Mouse (Mus musculus) liver, embryonic 11.5 days (tissue): Measurements from ENCODE around the gene Aldh1a7. TPM values are rescaled to one million over a fixed set of nuclear protein-coding genes. Genes with fewer than 3 reads are reported as not detected.

Experiments used
- ATAC-seq: fragments of 200-750 bp; cut with Nextera tagmentation; replicated peaks from 2 replicates; pipeline ENCODE4 v1.8.0; 2017; ENCODE audit warnings: moderate number of reproducible peaks, mild to moderate bottlenecking, moderate TSS enrichment, moderate library complexity; ENCODE audit not compliant: low FRiP score
- DNase-seq: peaks from one replicate; pipeline ENCODE4 v3.0.0-alpha.2; 2017; ENCODE audit warnings: low spot score
- H3K27ac ChIP-seq: fragments of 300-500 bp; sonication (generic); 2 replicates; pipeline ENCODE4 v1.5.1; 2014; ENCODE audit warnings: mild to moderate bottlenecking, low read depth, low read length, control low read depth
- H3K27me3 ChIP-seq: fragments of 300-500 bp; sonication (generic); replicated peaks from 2 replicates; pipeline ENCODE4 v1.6.1; 2014; ENCODE audit warnings: low read length, mixed read lengths; ENCODE audit not compliant: control insufficient read depth, insufficient read depth
- H3K36me3 ChIP-seq: fragments of 300-500 bp; sonication (generic); 2 replicates; pipeline ENCODE4 v1.6.1; 2014; ENCODE audit warnings: mild to moderate bottlenecking, low read length, moderate library complexity, mixed read lengths; ENCODE audit not compliant: control insufficient read depth, insufficient read depth
- H3K4me1 ChIP-seq: fragments of 300-500 bp; sonication (generic); replicated peaks from 2 replicates; pipeline ENCODE4 v1.6.1; 2014; ENCODE audit warnings: low read length, mixed read lengths; ENCODE audit not compliant: control insufficient read depth, insufficient read depth
- H3K4me2 ChIP-seq: fragments of 300-500 bp; sonication (generic); 2 replicates; pipeline ENCODE4 v1.6.1; 2014; ENCODE audit warnings: mild to moderate bottlenecking, control low read depth, moderate library complexity
- H3K4me3 ChIP-seq: fragments of 300-500 bp; sonication (generic); 2 replicates; pipeline ENCODE4 v1.5.1; 2014; ENCODE audit warnings: low read depth, low read length, control low read depth
- H3K9ac ChIP-seq: fragments of 300-500 bp; sonication (generic); 2 replicates; pipeline ENCODE4 v1.6.1; 2014; ENCODE audit warnings: low read depth, low read length, control low read depth
- H3K9me3 ChIP-seq: fragments of 300-500 bp; sonication (generic); 2 replicates; pipeline ENCODE4 v1.6.1; 2016; ENCODE audit warnings: low read length, inconsistent platforms, mixed read lengths; ENCODE audit not compliant: control insufficient read depth
- WGBS: fragments of 180-500 bp; shearing (Covaris S2); extraction: QIAGEN DNeasy Blood & Tissue Kit; methylation state at CpG from one replicate; pipeline ENCODE4 v1.1.7; 2014; 5-methylcytosine and 5-hydroxymethylcytosine counted together
- polyA plus RNA-seq: library from polyadenylated mRNA; unstranded; fragments of >200 nt; fragmentation: Nextera tagmentation; extraction: Ambion mirVana; gene quantifications from 2 replicates; pipeline ENCODE4 v1.2.1, GENCODE M21; 2014

The Aldh1a7 gene
- polyA plus RNA-seq, 1 experiment from 2014 or later: 0.96 TPM

GRCm38 (mm10) chr19:20720298-20720697 is 7.1 kb downstream of the Aldh1a7 start:
- Histone ChIP-seq H3K27ac (no peak overlapping the region), H3K4me1 (no peaks in the 10 kb centered on the region), H3K27me3 (no peaks in the 10 kb centered on the region), H3K4me3 (no peak overlapping the region), H3K9me3 (no peaks in the 10 kb centered on the region), H3K9ac (no peak overlapping the region), H3K36me3 (no peaks in the 10 kb centered on the region), H3K4me2 (no peak overlapping the region)
- DNase-seq (no peak), ATAC-seq (no peak)
- WGBS: 82% methylated on average over 2 of the region's 2 CpGs

- 94% methylated on average over 3 of the region's 3 CpGs for whole genome bisulfite sequencing
- no peaks in the 10 kb centered on the region for H3K4me1 ChIP-seq
- no peak overlapping the region for H3K27ac ChIP-seq
- H3K9me3 ChIP-seq: no peaks in the 10 kb centered on the region
- no peak for ATAC-seq
- no peak overlapping the region for H3K4me2 ChIP-seq
- H3K4me3 ChIP-seq: no peak overlapping the region
- no peaks in the 10 kb centered on the region for H3K27me3 ChIP-seq
- H3K9ac ChIP-seq: no peak overlapping the region
- DNase-seq: no peak
- H3K36me3 ChIP-seq: no peaks in the 10 kb centered on the region
These were observed 11.7 kb downstream of the Aldh1a7 start for GRCm38 (mm10) chr19:20715617-20716016.

- no peak overlapping the region for H3K9ac ChIP-seq
- no peaks in the 10 kb centered on the region for H3K36me3 ChIP-seq
- WGBS: 82% methylated on average over 1 of the region's 1 CpGs
- H3K27me3 ChIP-seq: no peaks in the 10 kb centered on the region
- H3K27ac ChIP-seq: no peak overlapping the region
- no peaks in the 10 kb centered on the region for H3K4me1 ChIP-seq
- DNase-seq: no peak
- H3K9me3 ChIP-seq: no peaks in the 10 kb centered on the region
- no peak for ATAC-seq
- H3K4me2 ChIP-seq: no peak overlapping the region
- H3K4me3 ChIP-seq: no peak overlapping the region
These were observed 12.3 kb downstream of the Aldh1a7 start for GRCm38 (mm10) chr19:20715093-20715492.

GRCm38 (mm10) chr19:20714543-20714942 is 12.8 kb downstream of the Aldh1a7 start:
- H3K4me2 ChIP-seq: no peak overlapping the region
- 73% methylated on average over 4 of the region's 4 CpGs for WGBS
- no peak for ATAC-seq
- H3K4me3 ChIP-seq: no peak overlapping the region
- no peaks in the 10 kb centered on the region for H3K4me1 ChIP-seq
- no peak overlapping the region for H3K27ac ChIP-seq
- no peaks in the 10 kb centered on the region for H3K27me3 ChIP-seq
- no peak for DNase-seq
- H3K9ac ChIP-seq: no peak overlapping the region
- no peaks in the 10 kb centered on the region for H3K9me3 ChIP-seq
- no peaks in the 10 kb centered on the region for H3K36me3 ChIP-seq

- Histone ChIP-seq H3K4me1 (no peaks in the 10 kb centered on the region), H3K36me3 (no peaks in the 10 kb centered on the region), H3K9ac (no peak overlapping the region), H3K4me3 (no peak overlapping the region), H3K27me3 (no peaks in the 10 kb centered on the region), H3K4me2 (no peak overlapping the region), H3K9me3 (no peaks in the 10 kb centered on the region), H3K27ac (no peak overlapping the region)
- DNase-seq: no peak
- ATAC-seq: no peak
These were observed 20.2 kb downstream of the Aldh1a7 start for GRCm38 (mm10) chr19:20707159-20707558.

- DNase-seq (no peak), ATAC-seq (no peak)
- no peak overlapping the region for H3K27ac ChIP-seq
- H3K9me3 ChIP-seq: no peaks in the 10 kb centered on the region
- H3K9ac ChIP-seq: no peak overlapping the region
- H3K36me3 ChIP-seq: no peaks in the 10 kb centered on the region
- WGBS: 50% methylated on average over 4 of the region's 4 CpGs
- H3K27me3 ChIP-seq: no peaks in the 10 kb centered on the region
- H3K4me3 ChIP-seq: no peak overlapping the region
- H3K4me1 ChIP-seq: no peaks in the 10 kb centered on the region
- H3K4me2 ChIP-seq: no peak overlapping the region
These were observed 20.6 kb downstream of the Aldh1a7 start for GRCm38 (mm10) chr19:20706747-20707146.

GRCm38 (mm10) chr19:20702074-20702473 is 25.3 kb downstream of the Aldh1a7 start:
- Histone ChIP-seq H3K9me3 (no peaks in the 10 kb centered on the region), H3K4me2 (no peak overlapping the region), H3K27me3 (no peaks in the 10 kb centered on the region), H3K27ac (no peak overlapping the region), H3K4me1 (no peaks in the 10 kb centered on the region), H3K9ac (no peak overlapping the region), H3K36me3 (no peaks in the 10 kb centered on the region), H3K4me3 (no peak overlapping the region)
- ATAC-seq (no peak), DNase-seq (no peak)
- 83% methylated on average over 3 of the region's 3 CpGs for WGBS

GRCm38 (mm10) chr19:20677697-20678355 is 49.5 kb downstream of the Aldh1a7 start:
- H3K4me3 ChIP-seq: no peak overlapping the region
- no peak overlapping the region for H3K4me2 ChIP-seq
- no peaks in the 10 kb centered on the region for H3K36me3 ChIP-seq
- WGBS: 86% methylated on average over 3 of the region's 3 CpGs
- no peaks in the 10 kb centered on the region for H3K27me3 ChIP-seq
- H3K9me3 ChIP-seq: no peaks in the 10 kb centered on the region
- H3K4me1 ChIP-seq: no peaks in the 10 kb centered on the region
- ATAC-seq (no peak), DNase-seq (no peak)
- no peak overlapping the region for H3K27ac ChIP-seq
- no peak overlapping the region for H3K9ac ChIP-seq

- ATAC-seq: peak; percentile 71
- H3K27me3 ChIP-seq: no peaks in the 10 kb centered on the region
- 62% methylated on average over 3 of the region's 3 CpGs for WGBS
- H3K4me1 ChIP-seq: no peaks in the 10 kb centered on the region
- H3K4me2 ChIP-seq: no peak overlapping the region
- no peak for DNase-seq
- no peaks in the 10 kb centered on the region for H3K36me3 ChIP-seq
- H3K9me3 ChIP-seq: no peaks in the 10 kb centered on the region
- H3K9ac ChIP-seq: no peak overlapping the region
- H3K4me3 ChIP-seq: no peak overlapping the region
- no peak overlapping the region for H3K27ac ChIP-seq
These were observed 73.1 kb downstream of the Aldh1a7 start for GRCm38 (mm10) chr19:20654141-20654873.
